Mouse (Mus musculus): ENCODE measurements around the gene Dusp7. TPM values are rescaled to one million over a fixed set of nuclear protein-coding genes. Genes with fewer than 3 reads are reported as not detected.

Gene Dusp7
- polyA plus RNA-seq, 1 experiment from 2014 or later, result 58.9 TPM

DNA sequence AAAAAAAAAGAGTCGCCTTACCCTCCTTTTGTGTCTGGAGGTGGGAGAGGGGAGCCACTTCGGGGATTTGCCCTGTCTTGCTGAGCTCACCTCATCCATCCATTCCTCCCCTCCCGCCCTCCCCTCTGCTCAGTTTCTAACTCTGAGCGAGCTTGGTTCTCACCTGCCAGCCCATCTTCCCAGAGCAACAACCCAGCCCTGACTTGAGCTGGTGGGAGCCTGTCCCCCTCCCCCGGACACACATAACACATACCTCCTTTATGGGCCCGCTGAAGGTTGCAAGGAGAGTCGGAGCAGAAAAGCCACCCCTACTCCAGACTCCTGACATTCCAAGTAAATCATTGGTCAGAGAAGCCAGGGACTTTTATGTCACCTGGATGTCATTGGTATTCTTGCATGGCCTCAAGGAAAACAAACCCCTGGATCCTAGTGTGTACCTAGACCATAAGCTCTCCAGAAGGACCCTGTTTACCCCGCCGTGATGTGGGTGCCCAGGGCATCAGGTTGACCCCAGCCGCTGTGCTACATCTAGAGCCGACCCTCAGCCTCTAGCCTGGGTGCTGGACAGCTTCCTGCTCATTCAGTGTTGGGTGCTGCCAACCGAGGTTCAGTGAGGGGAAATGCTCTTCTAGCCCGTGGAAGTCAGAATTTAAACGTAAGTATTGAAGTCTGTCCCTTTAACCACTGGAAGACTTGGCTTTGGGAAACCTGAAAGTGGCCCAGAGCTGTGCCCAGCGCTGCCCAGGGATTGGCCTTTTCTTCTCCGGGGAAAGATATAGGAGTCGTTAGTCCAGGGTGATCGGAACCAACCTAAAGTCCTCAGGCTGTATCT lies 52.8 kb downstream of the Dusp7 start:
- Histone ChIP-seq H3K4me3 (replicated peaks) (peak overlapping the region; percentile 9), H3K4me2 (peak overlapping the region; percentile 47), H3K4me1 (replicated peaks) (peaks cover 53% of the 10 kb centered on the region), H3K36me3 (no peaks in the 10 kb centered on the region), H3K9me3 (no peaks in the 10 kb centered on the region), H3K9ac (replicated peaks) (no peak overlapping the region; the same call in 1 of the 2 replicates), H3K27ac (peak overlapping the region; percentile 78), H3K27me3 (no peaks in the 10 kb centered on the region)
- WGBS, result 7% methylated on average over 18 of the region's 18 CpGs
- 0 out of 2 replicates have a peak, but pooled peaks have one; percentile 13 for ATAC-seq (ENCODE audit: insufficient number of reproducible peaks, insufficient read depth, low FRiP score, low TSS enrichment, low read depth)

GRCm38 (mm10) chr9:106421865-106422160 lies 53.4 kb downstream of the Dusp7 start:
- peaks cover 52% of the 10 kb centered on the region for H3K4me1 ChIP-seq (replicated peaks)
- no peaks in the 10 kb centered on the region for H3K9me3 ChIP-seq
- no peaks in the 10 kb centered on the region for H3K36me3 ChIP-seq
- ATAC-seq (ENCODE audit: insufficient number of reproducible peaks, insufficient read depth, low FRiP score, low TSS enrichment, low read depth), result peak; percentile 70
- H3K27ac ChIP-seq, result 0 out of 2 replicates have a peak overlapping the region, but pooled peaks have one; percentile 78
- H3K9ac ChIP-seq (replicated peaks), result no peak overlapping the region
- H3K4me2 ChIP-seq, result peak overlapping the region; percentile 47
- H3K4me3 ChIP-seq (replicated peaks), result no peak overlapping the region; the same call in 1 of the 2 replicates
- no peaks in the 10 kb centered on the region for H3K27me3 ChIP-seq
- WGBS, result 0% methylated on average over 3 of the region's 3 CpGs

Other genes with a start within 250 kb of the Dusp7 start
- 2.8 and 3.1 TPM in 2 replicates for gene Glyctk, start 210.5 kb upstream of the Dusp7 start, polyA plus RNA-seq (2016; fragmentation: Nextera tagmentation; extraction: Ambion mirVana)
- 30.1 and 31.3 TPM in 2 replicates for gene Wdr82, start 197.7 kb upstream of the Dusp7 start, polyA plus RNA-seq (2016; fragmentation: Nextera tagmentation; extraction: Ambion mirVana)
- 60.4 and 60.7 TPM in 2 replicates for gene Ppm1m, start 168.9 kb upstream of the Dusp7 start, polyA plus RNA-seq (2016; fragmentation: Nextera tagmentation; extraction: Ambion mirVana)
- gene Twf2, start 165.5 kb upstream of the Dusp7 start, polyA plus RNA-seq (2016; fragmentation: Nextera tagmentation; extraction: Ambion mirVana), result 62.1 and 69.8 TPM in 2 replicates
- not detected in 2 replicates for gene Tlr9, start 146.0 kb upstream of the Dusp7 start, polyA plus RNA-seq (2016; fragmentation: Nextera tagmentation; extraction: Ambion mirVana)
- 89.3 and 95.0 TPM in 2 replicates for gene Alas1, start 120.0 kb upstream of the Dusp7 start, polyA plus RNA-seq (2016; fragmentation: Nextera tagmentation; extraction: Ambion mirVana)
- 30.3 and 31.5 TPM in 2 replicates for gene Poc1a, start 87.6 kb upstream of the Dusp7 start, polyA plus RNA-seq (2016; fragmentation: Nextera tagmentation; extraction: Ambion mirVana)
- 938 and 976 TPM in 2 replicates for gene Rpl29, start 60.8 kb downstream of the Dusp7 start, polyA plus RNA-seq (2016; fragmentation: Nextera tagmentation; extraction: Ambion mirVana)
- 45.0 and 51.1 TPM in 2 replicates for gene Acy1, start 69.7 kb downstream of the Dusp7 start, polyA plus RNA-seq (2016; fragmentation: Nextera tagmentation; extraction: Ambion mirVana)
- gene Abhd14b, start 78.8 kb downstream of the Dusp7 start, polyA plus RNA-seq (2016; fragmentation: Nextera tagmentation; extraction: Ambion mirVana), result 10.6 and 16.1 TPM in 2 replicates
- gene Abhd14a, start 79.0 kb downstream of the Dusp7 start, polyA plus RNA-seq (2016; fragmentation: Nextera tagmentation; extraction: Ambion mirVana), result 56.0 and 57.8 TPM in 2 replicates
- gene Pcbp4, start 84.7 kb downstream of the Dusp7 start, polyA plus RNA-seq (2016; fragmentation: Nextera tagmentation; extraction: Ambion mirVana), result 172 and 176 TPM in 2 replicates
- 0.65 and 0.90 TPM in 2 replicates for gene Gpr62, start 97.3 kb downstream of the Dusp7 start, polyA plus RNA-seq (2016; fragmentation: Nextera tagmentation; extraction: Ambion mirVana)
- gene Rrp9, start 107.3 kb downstream of the Dusp7 start, polyA plus RNA-seq (2016; fragmentation: Nextera tagmentation; extraction: Ambion mirVana), result 59.0 and 61.1 TPM in 2 replicates
- gene Parp3, start 108.3 kb downstream of the Dusp7 start, polyA plus RNA-seq (2016; fragmentation: Nextera tagmentation; extraction: Ambion mirVana), result 2.8 and 3.5 TPM in 2 replicates
- not detected in 2 replicates for gene Iqcf1, start 131.3 kb downstream of the Dusp7 start, polyA plus RNA-seq (2016; fragmentation: Nextera tagmentation; extraction: Ambion mirVana)
- not detected in 2 replicates for gene Iqcf5, start 145.9 kb downstream of the Dusp7 start, polyA plus RNA-seq (2016; fragmentation: Nextera tagmentation; extraction: Ambion mirVana)
- not detected in 2 replicates for gene Iqcf3, start 193.0 kb downstream of the Dusp7 start, polyA plus RNA-seq (2016; fragmentation: Nextera tagmentation; extraction: Ambion mirVana)
- gene Iqcf4, start 202.4 kb downstream of the Dusp7 start, polyA plus RNA-seq (2016; fragmentation: Nextera tagmentation; extraction: Ambion mirVana), result not detected in 2 replicates

Measured in limb, embryonic 12.5 days (tissue).